ENCODE assay signal across 24 mouse cellular contexts in genomic region chr1:165677558-165677957, GRCm38 (mm10). TPM values are rescaled to one million over a fixed set of nuclear protein-coding genes. Genes with fewer than 3 reads are reported as not detected.
DNase-seq lines count a peak whose midpoint lies in the region; ATAC-seq and TF ChIP-seq lines count a peak whose summit lies in the region.
"Had no signal": no experiment of that assay in that cellular context is flagged by ENCODE, and none has a peak within 500 bp of the region (broad histone marks: within the 10 kb centered on the region; RNA-seq: fewer than 3 reads in every experiment).

No protein-coding gene starts in this region.

- intact Hi-C loops in left cerebral cortex, postnatal 4 days (cut with DNase I), result no loop called here
- intact Hi-C loops in left cerebral cortex, postnatal 10 days (cut with DNase I), result no loop called here

- H3K36me3 ChIP-seq in embryonic facial prominence, embryonic 14.5 days (ENCODE audit: control insufficient read depth, insufficient read depth, low read length), result no peaks in the 10 kb centered on the region
- no peaks in the 10 kb centered on the region for H3K36me3 ChIP-seq in embryonic facial prominence, embryonic 10.5 days (replicated peaks)
- peaks cover 29% of the 10 kb centered on the region for H3K36me3 ChIP-seq in heart, embryonic 12.5 days
- no peaks in the 10 kb centered on the region for H3K36me3 ChIP-seq in myocyte (ENCODE audit: control insufficient read depth, insufficient read depth)
- H3K36me3 ChIP-seq in hindbrain, embryonic 14.5 days (replicated peaks; ENCODE audit: control insufficient read depth, insufficient read depth), result no peaks in the 10 kb centered on the region
- H3K36me3 ChIP-seq: embryonic facial prominence, embryonic 12.5 days; midbrain, embryonic 15.5 days had no signal

- H3ac ChIP-seq in myocyte (ENCODE audit: control insufficient read depth, insufficient read length), result no peak overlapping the region

- H3K27me3 ChIP-seq in embryonic facial prominence, embryonic 14.5 days (replicated peaks; ENCODE audit: control insufficient read depth, insufficient read depth, low read length), result no peaks in the 10 kb centered on the region
- H3K27me3 ChIP-seq in embryonic facial prominence, embryonic 10.5 days (replicated peaks; ENCODE audit: low read depth, poor library complexity, severe bottlenecking), result no peaks in the 10 kb centered on the region
- no peaks in the 10 kb centered on the region for H3K27me3 ChIP-seq in heart, embryonic 12.5 days (replicated peaks)
- H3K27me3 ChIP-seq in myocyte (ENCODE audit: control insufficient read depth, insufficient read depth, insufficient read length), result peaks cover 49% of the 10 kb centered on the region
- no peaks in the 10 kb centered on the region for H3K27me3 ChIP-seq in hindbrain, embryonic 14.5 days (ENCODE audit: control insufficient read depth, insufficient read depth, low read length)
- H3K27me3 ChIP-seq: CH12.LX; embryonic facial prominence, embryonic 12.5 days; midbrain, embryonic 15.5 days had no signal

- no peak overlapping the region for H3K9ac ChIP-seq in embryonic facial prominence, embryonic 14.5 days (ENCODE audit: low read depth, low read length)
- H3K9ac ChIP-seq in heart, embryonic 12.5 days, result peak overlapping the region; percentile 15; the same call in 1 of the 2 replicates
- no peak overlapping the region for H3K9ac ChIP-seq in hindbrain, embryonic 14.5 days
- H3K9ac ChIP-seq: embryonic facial prominence, embryonic 12.5 days; midbrain, embryonic 15.5 days had no signal

- no peak for DNase-seq in embryonic facial prominence, embryonic 14.5 days (ENCODE audit: low spot score)
- no peak for DNase-seq in embryonic facial prominence, embryonic 10.5 days (ENCODE audit: low spot score)
- DNase-seq in left cerebral cortex, postnatal 4 days, result peak; percentile 45
- no peak for DNase-seq in left cerebral cortex, postnatal 10 days (ENCODE audit: extremely low spot score in 1 of 2, low spot score in 2 of 2)
- DNase-seq in urinary bladder, adult 18-20 months (ENCODE audit: low spot score in 2 of 2), result no peak
- DNase-seq in hindbrain, embryonic 14.5 days (ENCODE audit: low spot score), result no peak
- DNase-seq: adrenal gland, postnatal 14 days; cerebellum, adult 11-12 months; kidney, adult 2 months; kidney, postnatal 14 days; lung, adult 18-20 months; lung, postnatal 14 days; right cerebral cortex, postnatal 25 days; thymus, postnatal 25 days had no signal

- H3K79me2 ChIP-seq in myocyte (ENCODE audit: control insufficient read depth, insufficient read depth), result no peaks in the 10 kb centered on the region

- TF ChIP-seq POLR2A in myocyte (IDR thresholded peaks at IDR 0.05; ENCODE audit: insufficient read length, low read depth), result no peak

- no peak overlapping the region for H3K4me3 ChIP-seq in embryonic facial prominence, embryonic 14.5 days (ENCODE audit: low read depth, low read length)
- H3K4me3 ChIP-seq in embryonic facial prominence, embryonic 10.5 days, result no peak overlapping the region
- H3K4me3 ChIP-seq in heart, embryonic 12.5 days, result no peak overlapping the region
- no peak overlapping the region for H3K4me3 ChIP-seq in myocyte
- no peak overlapping the region for H3K4me3 ChIP-seq in hindbrain, embryonic 14.5 days (replicated peaks; ENCODE audit: low read length)
- H3K4me3 ChIP-seq: embryonic facial prominence, embryonic 12.5 days; layer of hippocampus, adult 2 months; left cerebral cortex, adult 2 months; midbrain, embryonic 15.5 days had no signal

- H3K9me3 ChIP-seq in embryonic facial prominence, embryonic 14.5 days (ENCODE audit: control insufficient read depth, low read length), result no peaks in the 10 kb centered on the region
- no peaks in the 10 kb centered on the region for H3K9me3 ChIP-seq in embryonic facial prominence, embryonic 10.5 days
- no peaks in the 10 kb centered on the region for H3K9me3 ChIP-seq in heart, embryonic 12.5 days (replicated peaks)
- H3K9me3 ChIP-seq in hindbrain, embryonic 14.5 days (ENCODE audit: control insufficient read depth, low read length), result no peaks in the 10 kb centered on the region
- H3K9me3 ChIP-seq: embryonic facial prominence, embryonic 12.5 days; midbrain, embryonic 15.5 days had no signal

- no peak overlapping the region for H3K4me2 ChIP-seq in embryonic facial prominence, embryonic 14.5 days (ENCODE audit: low read depth, low read length)
- peak overlapping the region; percentile 29; the same call in 1 of the 2 replicates for H3K4me2 ChIP-seq in heart, embryonic 12.5 days
- peak overlapping the region; percentile 12 for H3K4me2 ChIP-seq in myocyte (ENCODE audit: low read depth)
- H3K4me2 ChIP-seq in hindbrain, embryonic 14.5 days (replicated peaks), result no peak overlapping the region
- H3K4me2 ChIP-seq: embryonic facial prominence, embryonic 12.5 days; liver, embryonic 11.5 days; midbrain, embryonic 15.5 days had no signal

- WGBS in embryonic facial prominence, embryonic 14.5 days, result 54% methylated on average over 4 of the region's 4 CpGs
- 69% methylated on average over 4 of the region's 4 CpGs for WGBS in embryonic facial prominence, embryonic 10.5 days
- WGBS in heart, embryonic 12.5 days, result 53% methylated on average over 4 of the region's 4 CpGs
- 58% methylated on average over 4 of the region's 4 CpGs for WGBS in hindbrain, embryonic 14.5 days

- peaks cover 3% of the 10 kb centered on the region; the same call in 1 of the 2 replicates for H3K4me1 ChIP-seq in embryonic facial prominence, embryonic 14.5 days (ENCODE audit: control insufficient read depth, insufficient read depth, low read length)
- H3K4me1 ChIP-seq in embryonic facial prominence, embryonic 10.5 days, result peaks cover 10% of the 10 kb centered on the region
- H3K4me1 ChIP-seq in heart, embryonic 12.5 days (replicated peaks), result peaks cover 95% of the 10 kb centered on the region
- H3K4me1 ChIP-seq in hindbrain, embryonic 14.5 days (replicated peaks; ENCODE audit: control insufficient read depth, insufficient read depth, low read length), result no peaks in the 10 kb centered on the region
- H3K4me1 ChIP-seq: midbrain, embryonic 15.5 days had no signal

- 0 out of 2 replicates have a peak, but pooled peaks have one; percentile 48 for ATAC-seq in embryonic facial prominence, embryonic 14.5 days (ENCODE audit: low read depth)
- ATAC-seq in heart, embryonic 12.5 days (ENCODE audit: insufficient number of reproducible peaks, low FRiP score), result no peak
- ATAC-seq in hindbrain, embryonic 14.5 days (ENCODE audit: low FRiP score), result no peak
- ATAC-seq: forebrain, embryonic 14.5 days; midbrain, embryonic 15.5 days had no signal

- no peak overlapping the region for H3K27ac ChIP-seq in embryonic facial prominence, embryonic 14.5 days (replicated peaks; ENCODE audit: low read depth, low read length)
- no peak overlapping the region for H3K27ac ChIP-seq in embryonic facial prominence, embryonic 10.5 days (replicated peaks)
- peak overlapping the region; percentile 78 for H3K27ac ChIP-seq in heart, embryonic 12.5 days (ENCODE audit: poor library complexity, severe bottlenecking)
- no peak overlapping the region for H3K27ac ChIP-seq in hindbrain, embryonic 14.5 days
- H3K27ac ChIP-seq: embryonic facial prominence, embryonic 12.5 days; layer of hippocampus, adult 2 months; left cerebral cortex, adult 2 months; midbrain, embryonic 15.5 days had no signal

TF ChIP-seq in myocyte, 11 proteins besides CTCF, POLR2A, EP300 and RAD21:
- TF ChIP-seq TCF12 (IDR thresholded peaks at IDR 0.05; ENCODE audit: insufficient read depth, poor library complexity, severe bottlenecking) (no peak), CEBPB (IDR thresholded peaks at IDR 0.05; ENCODE audit: insufficient read depth, poor library complexity, severe bottlenecking) (no peak), E2F4 (IDR thresholded peaks at IDR 0.05; ENCODE audit: insufficient read depth) (no peak), USF1 (IDR thresholded peaks at IDR 0.05; ENCODE audit: low read depth) (no peak), POLR2AphosphoS2 (IDR thresholded peaks at IDR 0.05; ENCODE audit: insufficient read length, low read depth) (no peak), MYOG (IDR thresholded peaks at IDR 0.05; ENCODE audit: control insufficient read depth in 1 of 3, insufficient read depth in 1 of 3, insufficient read length in 2 of 3, low read depth in 2 of 3) (no peak), MYOD1 (IDR thresholded peaks at IDR 0.05; ENCODE audit: control insufficient read depth in 1 of 3, insufficient read length in 2 of 3, low read depth in 2 of 3) (no peak), MAX (IDR thresholded peaks at IDR 0.05; ENCODE audit: low read depth) (no peak), TCF3 (IDR thresholded peaks at IDR 0.05; ENCODE audit: insufficient read length, low read depth) (no peak), SRF (IDR thresholded peaks at IDR 0.05; ENCODE audit: control insufficient read depth, insufficient read length, low read depth) (no peak), REST (IDR thresholded peaks at IDR 0.05; ENCODE audit: insufficient read depth, insufficient read length) (no peak)

RNA-seq across cellular contexts. Expression of gene Rcsd1, which starts 32.0 kb away (rescaled TPM):
- polyA plus RNA-seq in embryonic facial prominence, embryonic 14.5 days (2014; fragmentation: Nextera tagmentation; extraction: Ambion mirVana), result 11.1 and 14.9 TPM in 2 replicates
- polyA plus RNA-seq in embryonic facial prominence, embryonic 10.5 days (2016; fragmentation: Nextera tagmentation; extraction: Ambion mirVana), result 10.3 and 10.8 TPM in 2 replicates
- total RNA-seq in left cerebral cortex, postnatal 4 days (2021), result 1 to 10 TPM; 5.3 to 5.4 TPM
- total RNA-seq in left cerebral cortex, postnatal 10 days (2021), result 1 to 10 TPM; 5.8 to 7.0 TPM
- 113 and 122 TPM in 2 replicates for polyA plus RNA-seq in heart, embryonic 12.5 days (2016; fragmentation: Nextera tagmentation; extraction: Ambion mirVana)
- polyA plus RNA-seq in myocyte (2012; fragmentation: generic; extraction: Trizol), result 0.04 TPM
- polyA plus RNA-seq in hindbrain, embryonic 14.5 days (2014; fragmentation: Nextera tagmentation; extraction: Ambion mirVana), result 6.0 and 8.4 TPM in 2 replicates

RNA-seq across cellular contexts. Expression of gene Mpzl1, which starts 43.2 kb away (rescaled TPM):
- polyA plus RNA-seq in embryonic facial prominence, embryonic 14.5 days (2014; fragmentation: Nextera tagmentation; extraction: Ambion mirVana), result 157 and 170 TPM in 2 replicates
- polyA plus RNA-seq in embryonic facial prominence, embryonic 10.5 days (2016; fragmentation: Nextera tagmentation; extraction: Ambion mirVana), result 138 and 139 TPM in 2 replicates
- total RNA-seq in left cerebral cortex, postnatal 4 days (2021), result 10 to 100 TPM; 73.1 to 74.3 TPM
- total RNA-seq in left cerebral cortex, postnatal 10 days (2021), result 10 to 100 TPM; 66.8 to 67.1 TPM
- polyA plus RNA-seq in heart, embryonic 12.5 days (2016; fragmentation: Nextera tagmentation; extraction: Ambion mirVana), result 126 and 135 TPM in 2 replicates
- 11.8 TPM for polyA plus RNA-seq in myocyte (2012; fragmentation: generic; extraction: Trizol)
- 176 and 179 TPM in 2 replicates for polyA plus RNA-seq in hindbrain, embryonic 14.5 days (2014; fragmentation: Nextera tagmentation; extraction: Ambion mirVana)
- total RNA-seq: neutrophil, adult 5-6 weeks had no signal

Comparison
In these comparisons a context has a peak if more than half of its experiments do, and no peak if none do; other contexts are left out.
1. H3K4me2 ChIP-seq: peak in heart, embryonic 12.5 days (single experiment) and myocyte (single experiment); none in embryonic facial prominence, embryonic 14.5 days (single experiment) and hindbrain, embryonic 14.5 days (single experiment).